Mouse (Mus musculus) embryonic facial prominence, embryonic 11.5 days (tissue): Measurements from ENCODE around the gene Fat3. TPM values are rescaled to one million over a fixed set of nuclear protein-coding genes. Genes with fewer than 3 reads are reported as not detected.

Experiments used
- ATAC-seq: fragments of 200-750 bp; cut with Nextera tagmentation; replicated peaks from 2 replicates; pipeline ENCODE4 v1.8.0; 2017; ENCODE audit warnings: low read depth; ENCODE audit not compliant: insufficient number of reproducible peaks, low FRiP score, low TSS enrichment
- DNase-seq: peaks from one replicate; pipeline ENCODE4 v3.0.0-alpha.2; 2015; ENCODE audit warnings: low spot score
- H3K27ac ChIP-seq: fragments of 300-500 bp; sonication (generic); replicated peaks from 2 replicates; pipeline ENCODE4 v1.5.1; 2014; ENCODE audit warnings: mild to moderate bottlenecking, low read depth, low read length, control low read depth
- H3K27me3 ChIP-seq: fragments of 300-500 bp; sonication (generic); 2 replicates; pipeline ENCODE4 v1.6.1; 2014; ENCODE audit warnings: mild to moderate bottlenecking, low read length, moderate library complexity, mixed read lengths; ENCODE audit not compliant: control insufficient read depth, insufficient read depth
- H3K36me3 ChIP-seq: fragments of 300-500 bp; sonication (generic); replicated peaks from 2 replicates; pipeline ENCODE4 v1.6.1; 2014; ENCODE audit warnings: low read depth, mild to moderate bottlenecking, low read length, moderate library complexity, mixed read lengths; ENCODE audit not compliant: control insufficient read depth, insufficient read depth
- H3K4me1 ChIP-seq: fragments of 300-500 bp; sonication (generic); 2 replicates; pipeline ENCODE4 v1.6.1; 2014; ENCODE audit warnings: low read length, mixed read lengths; ENCODE audit not compliant: control insufficient read depth, insufficient read depth
- H3K4me2 ChIP-seq: fragments of 300-500 bp; sonication (generic); 2 replicates; pipeline ENCODE4 v1.6.1; 2014; ENCODE audit warnings: low read depth, mild to moderate bottlenecking, control low read depth, low read length, moderate library complexity
- H3K4me3 ChIP-seq: fragments of 300-500 bp; sonication (generic); 2 replicates; pipeline ENCODE4 v1.5.1; 2014; ENCODE audit warnings: low read depth, low read length, control low read depth
- H3K9ac ChIP-seq: fragments of 300-500 bp; sonication (generic); replicated peaks from 2 replicates; pipeline ENCODE4 v1.6.1; 2014; ENCODE audit warnings: mild to moderate bottlenecking, control low read depth, low read length
- H3K9me3 ChIP-seq: fragments of 300-500 bp; sonication (generic); replicated peaks from 2 replicates; pipeline ENCODE4 v1.6.1; 2016; ENCODE audit warnings: mild to moderate bottlenecking, low read length, inconsistent platforms, mixed read lengths; ENCODE audit not compliant: control insufficient read depth
- WGBS: fragments of 180-500 bp; shearing (Covaris S2); extraction: QIAGEN DNeasy Blood & Tissue Kit; methylation state at CpG from one replicate; pipeline ENCODE4 v1.1.7; 2014; 5-methylcytosine and 5-hydroxymethylcytosine counted together
- polyA plus RNA-seq: library from polyadenylated mRNA; unstranded; fragments of >200 nt; fragmentation: Nextera tagmentation; extraction: Ambion mirVana; gene quantifications from 2 replicates; pipeline ENCODE4 v1.2.1, GENCODE M21; 2014

The Fat3 gene
- polyA plus RNA-seq, 1 experiment from 2014 or later = 4.1 TPM

- WGBS = 78% methylated on average over 3 of the region's 3 CpGs
- no peak overlapping the region for H3K27ac ChIP-seq
- H3K4me2 ChIP-seq = no peak overlapping the region
- ATAC-seq (no peak), DNase-seq (no peak)
- no peaks in the 10 kb centered on the region for H3K9me3 ChIP-seq
- H3K9ac ChIP-seq = no peak overlapping the region
- no peak overlapping the region for H3K4me3 ChIP-seq
- H3K36me3 ChIP-seq = no peaks in the 10 kb centered on the region
- no peaks in the 10 kb centered on the region for H3K27me3 ChIP-seq
- no peaks in the 10 kb centered on the region for H3K4me1 ChIP-seq
Observed at GRCm38 (mm10) chr9:16212628-16213027, 288.5 kb downstream of the Fat3 start.

DNA sequence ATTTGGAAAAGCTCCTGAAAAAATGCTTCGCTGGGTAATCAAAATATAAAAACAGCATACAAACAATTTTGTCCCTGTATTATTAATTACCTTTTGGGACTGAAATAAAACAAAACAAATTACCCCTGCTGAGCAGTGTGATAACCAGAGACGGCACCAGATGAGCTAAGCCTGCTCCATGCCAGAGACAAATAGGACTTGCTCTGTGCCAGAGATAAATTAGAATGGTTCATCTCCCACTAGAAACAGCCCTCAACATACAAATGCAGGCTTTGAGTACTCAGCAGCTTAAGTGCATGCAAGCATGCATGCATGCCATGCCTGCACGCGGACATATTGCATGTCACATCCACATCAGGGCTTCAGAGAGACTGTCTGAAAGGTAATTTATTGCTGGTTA is 288.9 kb downstream of the Fat3 start:
- no peak for ATAC-seq
- H3K4me1 ChIP-seq = no peaks in the 10 kb centered on the region
- no peak overlapping the region for H3K4me2 ChIP-seq
- no peak overlapping the region for H3K4me3 ChIP-seq
- no peaks in the 10 kb centered on the region for H3K27me3 ChIP-seq
- H3K9ac ChIP-seq = no peak overlapping the region
- WGBS = 85% methylated on average over 4 of the region's 4 CpGs
- DNase-seq = no peak
- no peaks in the 10 kb centered on the region for H3K36me3 ChIP-seq
- H3K9me3 ChIP-seq = no peaks in the 10 kb centered on the region
- H3K27ac ChIP-seq = no peak overlapping the region

- H3K27me3 ChIP-seq = no peaks in the 10 kb centered on the region
- no peaks in the 10 kb centered on the region for H3K4me1 ChIP-seq
- no peaks in the 10 kb centered on the region for H3K36me3 ChIP-seq
- no peaks in the 10 kb centered on the region for H3K9me3 ChIP-seq
- DNase-seq = no peak
- 73% methylated on average over 3 of the region's 3 CpGs for WGBS
- H3K4me3 ChIP-seq = no peak overlapping the region
- no peak for ATAC-seq
- no peak overlapping the region for H3K27ac ChIP-seq
- no peak overlapping the region for H3K4me2 ChIP-seq
- H3K9ac ChIP-seq = no peak overlapping the region
Observed at GRCm38 (mm10) chr9:16211468-16211867, 289.6 kb downstream of the Fat3 start.

- Histone ChIP-seq H3K4me1 (no peaks in the 10 kb centered on the region), H3K36me3 (no peaks in the 10 kb centered on the region), H3K4me2 (no peak overlapping the region), H3K9me3 (no peaks in the 10 kb centered on the region), H3K27me3 (no peaks in the 10 kb centered on the region), H3K9ac (no peak overlapping the region), H3K4me3 (no peak overlapping the region), H3K27ac (no peak overlapping the region)
- ATAC-seq = no peak
- no peak for DNase-seq
- 76% methylated on average over 6 of the region's 6 CpGs for WGBS
Observed at GRCm38 (mm10) chr9:16202296-16202695, 298.8 kb downstream of the Fat3 start.

DNA sequence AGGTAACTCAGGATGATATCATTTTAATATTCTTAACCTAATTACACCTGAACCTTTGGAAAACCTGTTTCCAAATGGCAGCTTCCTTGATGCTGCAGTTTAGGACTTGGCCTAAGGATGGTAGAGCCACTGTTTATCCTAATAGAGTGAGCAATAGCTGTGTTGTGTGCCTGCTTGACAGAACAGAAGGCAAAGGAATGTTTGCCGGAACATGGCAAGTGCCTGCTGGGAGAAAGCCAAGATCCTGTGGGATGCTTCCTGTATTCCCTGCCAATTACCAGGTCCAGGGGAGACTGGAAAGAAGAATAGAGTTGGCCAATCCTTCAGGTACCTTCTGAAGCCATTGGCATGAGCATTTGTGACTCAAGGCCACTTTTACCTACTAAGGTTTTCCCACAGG is 300.1 kb downstream of the Fat3 start:
- H3K4me3 ChIP-seq = no peak overlapping the region
- WGBS = 76% methylated on average over 1 of the region's 1 CpGs
- ATAC-seq = no peak

GRCm38 (mm10) chr9:16186461-16186860 is 314.6 kb downstream of the Fat3 start:
- H3K27ac ChIP-seq = no peak overlapping the region
- H3K4me3 ChIP-seq = no peak overlapping the region
- no peak overlapping the region for H3K4me2 ChIP-seq
- H3K4me1 ChIP-seq = no peaks in the 10 kb centered on the region
- H3K9me3 ChIP-seq = no peaks in the 10 kb centered on the region
- 74% methylated on average over 1 of the region's 1 CpGs for WGBS
- H3K9ac ChIP-seq = no peak overlapping the region
- DNase-seq (no peak), ATAC-seq (no peak)
- H3K36me3 ChIP-seq = no peaks in the 10 kb centered on the region
- H3K27me3 ChIP-seq = no peaks in the 10 kb centered on the region

More for the DNA sequence above, 300.1 kb downstream of the Fat3 start:
- Histone ChIP-seq H3K9ac (no peak overlapping the region), H3K4me1 (no peaks in the 10 kb centered on the region), H3K27me3 (no peaks in the 10 kb centered on the region), H3K27ac (no peak overlapping the region), H3K4me2 (no peak overlapping the region), H3K9me3 (no peaks in the 10 kb centered on the region), H3K36me3 (no peaks in the 10 kb centered on the region)
- DNase-seq = no peak

- H3K27me3 ChIP-seq = no peaks in the 10 kb centered on the region
- H3K4me2 ChIP-seq = no peak overlapping the region
- H3K27ac ChIP-seq = no peak overlapping the region
- no peak overlapping the region for H3K4me3 ChIP-seq
- no peak overlapping the region for H3K9ac ChIP-seq
- H3K9me3 ChIP-seq = no peaks in the 10 kb centered on the region
- no peaks in the 10 kb centered on the region for H3K36me3 ChIP-seq
- DNase-seq = no peak
- 82% methylated on average over 4 of the region's 4 CpGs for WGBS
- no peaks in the 10 kb centered on the region for H3K4me1 ChIP-seq
- ATAC-seq = no peak
Observed at GRCm38 (mm10) chr9:16169238-16169637, 331.8 kb downstream of the Fat3 start.

- H3K9me3 ChIP-seq = no peaks in the 10 kb centered on the region
- H3K4me2 ChIP-seq = no peak overlapping the region
- H3K27ac ChIP-seq = no peak overlapping the region
- WGBS = 78% methylated on average over 2 of the region's 2 CpGs
- H3K36me3 ChIP-seq = no peaks in the 10 kb centered on the region
- no peak for ATAC-seq
- H3K27me3 ChIP-seq = no peaks in the 10 kb centered on the region
- no peaks in the 10 kb centered on the region for H3K4me1 ChIP-seq
- no peak for DNase-seq
- no peak overlapping the region for H3K9ac ChIP-seq
- no peak overlapping the region for H3K4me3 ChIP-seq
Observed at GRCm38 (mm10) chr9:16168051-16168450, 333.0 kb downstream of the Fat3 start.
